Mouse (Mus musculus): ENCODE measurements around the gene Sntg2. TPM values are rescaled to one million over a fixed set of nuclear protein-coding genes. Genes with fewer than 3 reads are reported as not detected.

The Sntg2 gene
- polyA plus RNA-seq (2014; fragmentation: Illumina TruSeq; extraction: RNeasy Lipid Tissue Mini Kit (QIAGEN cat#74804); ENCODE audit: low read depth, low replicate concordance): not detected

GRCm38 (mm10) chr12:30372933-30373501 is at the start of gene Sntg2:
Gene Sntg2, minus strand, starts transcription at chr12:30373375.

GRCm38 (mm10) chr12:30132524-30132923 is 240.7 kb downstream of the Sntg2 start, which contains the start of gene Tpo:
Gene Tpo, minus strand, starts transcription at chr12:30132624.

Other genes with a start within 250 kb of the Sntg2 start
- not detected for gene Tpo, start 240.8 kb downstream of the Sntg2 start, polyA plus RNA-seq (2014; fragmentation: Illumina TruSeq; extraction: RNeasy Lipid Tissue Mini Kit (QIAGEN cat#74804); ENCODE audit: low read depth, low replicate concordance)
- gene Tmem18, start 211.1 kb upstream of the Sntg2 start, polyA plus RNA-seq (2014; fragmentation: Illumina TruSeq; extraction: RNeasy Lipid Tissue Mini Kit (QIAGEN cat#74804); ENCODE audit: low read depth, low replicate concordance): 32.2 TPM